Mouse (Mus musculus) heart, embryonic 11.5 days (tissue): ENCODE data around the gene Klf1. TPM values are rescaled to one million over a fixed set of nuclear protein-coding genes. Genes with fewer than 3 reads are reported as not detected.

Source experiments
- ATAC-seq: fragments of 200-750 bp; cut with Nextera tagmentation; replicated peaks from 2 replicates; pipeline ENCODE4 v1.8.0; 2017; ENCODE audit warnings: moderate library complexity; ENCODE audit not compliant: insufficient number of reproducible peaks, low FRiP score, low TSS enrichment
- H3K27ac ChIP-seq: fragments of 300-500 bp; sonication (generic); 2 replicates; pipeline ENCODE4 v1.5.1; 2014; ENCODE audit warnings: mild to moderate bottlenecking, low read depth, low read length
- H3K27me3 ChIP-seq: fragments of 300-500 bp; sonication (generic); 2 replicates; pipeline ENCODE4 v1.6.1; 2014; ENCODE audit warnings: mild to moderate bottlenecking, low read length, mixed read lengths; ENCODE audit not compliant: control insufficient read depth, insufficient read depth
- H3K36me3 ChIP-seq: fragments of 300-500 bp; sonication (generic); 2 replicates; pipeline ENCODE4 v1.6.1; 2014; ENCODE audit warnings: mild to moderate bottlenecking, low read length, moderate library complexity, mixed read lengths; ENCODE audit not compliant: control insufficient read depth, insufficient read depth
- H3K4me1 ChIP-seq: fragments of 300-500 bp; sonication (generic); 2 replicates; pipeline ENCODE4 v1.6.1; 2014; ENCODE audit warnings: low read length; ENCODE audit not compliant: control insufficient read depth, insufficient read depth
- H3K4me2 ChIP-seq: fragments of 300-500 bp; sonication (generic); 2 replicates; pipeline ENCODE4 v1.6.1; 2014; ENCODE audit warnings: mild to moderate bottlenecking, moderate library complexity
- H3K4me3 ChIP-seq: fragments of 300-500 bp; sonication (generic); 2 replicates; pipeline ENCODE4 v1.5.1; 2014; ENCODE audit warnings: low read depth, low read length
- H3K9ac ChIP-seq: fragments of 300-500 bp; sonication (generic); 2 replicates; pipeline ENCODE4 v1.6.1; 2014; ENCODE audit warnings: mild to moderate bottlenecking, low read depth, low read length, moderate library complexity
- H3K9me3 ChIP-seq: fragments of 300-500 bp; sonication (generic); replicated peaks from 2 replicates; pipeline ENCODE4 v1.6.1; 2016; ENCODE audit warnings: low read length; ENCODE audit not compliant: control insufficient read depth
- WGBS: fragments of 180-500 bp; shearing (Covaris S2); extraction: QIAGEN DNeasy Blood & Tissue Kit; methylation state at CpG from one replicate; pipeline ENCODE4 v1.1.7; 2014; ENCODE audit not compliant: insufficient replicate concordance; 5-methylcytosine and 5-hydroxymethylcytosine counted together
- polyA plus RNA-seq: library from polyadenylated mRNA; unstranded; fragments of >200 nt; fragmentation: Nextera tagmentation; extraction: Ambion mirVana; gene quantifications from 2 replicates; pipeline ENCODE4 v1.2.1, GENCODE M21; 2014

Klf1 gene
- polyA plus RNA-seq, 1 experiment from 2014 or later: 65.0 TPM

GRCm38 (mm10) chr8:84917781-84918180 is 16.1 kb downstream of the Klf1 start:
- H3K27me3 ChIP-seq: peaks cover 64% of the 10 kb centered on the region
- no peak overlapping the region for H3K9ac ChIP-seq
- H3K4me3 ChIP-seq: no peak overlapping the region
- no peaks in the 10 kb centered on the region for H3K9me3 ChIP-seq
- H3K36me3 ChIP-seq: no peaks in the 10 kb centered on the region
- no peak for ATAC-seq
- peaks cover under 1% of the 10 kb centered on the region for H3K4me1 ChIP-seq
- H3K4me2 ChIP-seq: no peak overlapping the region; the same call in 1 of the 2 replicates
- H3K27ac ChIP-seq: no peak overlapping the region
- 20% methylated on average over 20 of the region's 20 CpGs for WGBS

GRCm38 (mm10) chr8:84918646-84919045 is 16.9 kb downstream of the Klf1 start:
- Histone ChIP-seq H3K4me1 (no peaks in the 10 kb centered on the region), H3K36me3 (no peaks in the 10 kb centered on the region), H3K9me3 (no peaks in the 10 kb centered on the region), H3K4me3 (no peak overlapping the region), H3K9ac (no peak overlapping the region), H3K4me2 (no peak overlapping the region), H3K27ac (no peak overlapping the region), H3K27me3 (peaks cover 59% of the 10 kb centered on the region)
- WGBS: 81% methylated on average over 15 of the region's 15 CpGs
- ATAC-seq: no peak

- Histone ChIP-seq H3K4me2 (no peak overlapping the region), H3K9me3 (no peaks in the 10 kb centered on the region), H3K27me3 (peaks cover 47% of the 10 kb centered on the region), H3K4me1 (no peaks in the 10 kb centered on the region), H3K36me3 (no peaks in the 10 kb centered on the region), H3K4me3 (no peak overlapping the region), H3K27ac (no peak overlapping the region), H3K9ac (no peak overlapping the region)
- ATAC-seq: no peak
- 58% methylated on average over 2 of the region's 2 CpGs for WGBS
Measured at GRCm38 (mm10) chr8:84921596-84921995, 19.9 kb downstream of the Klf1 start.

GRCm38 (mm10) chr8:84925557-84925956 is 23.8 kb downstream of the Klf1 start:
- ATAC-seq: no peak
- peaks cover 4% of the 10 kb centered on the region; the same call in 1 of the 2 replicates for H3K4me1 ChIP-seq
- 70% methylated on average over 7 of the region's 7 CpGs for WGBS
- no peaks in the 10 kb centered on the region for H3K36me3 ChIP-seq
- H3K27ac ChIP-seq: no peak overlapping the region
- no peak overlapping the region for H3K4me2 ChIP-seq
- peaks cover 45% of the 10 kb centered on the region for H3K27me3 ChIP-seq
- no peaks in the 10 kb centered on the region for H3K9me3 ChIP-seq
- H3K9ac ChIP-seq: no peak overlapping the region
- H3K4me3 ChIP-seq: no peak overlapping the region

- no peak overlapping the region for H3K27ac ChIP-seq
- H3K9ac ChIP-seq: no peak overlapping the region
- H3K9me3 ChIP-seq: no peaks in the 10 kb centered on the region
- H3K4me3 ChIP-seq: no peak overlapping the region
- peaks cover 54% of the 10 kb centered on the region for H3K27me3 ChIP-seq
- no peaks in the 10 kb centered on the region for H3K36me3 ChIP-seq
- H3K4me2 ChIP-seq: no peak overlapping the region
- 62% methylated on average over 1 of the region's 1 CpGs for WGBS
- no peak for ATAC-seq
- peaks cover 4% of the 10 kb centered on the region; the same call in 1 of the 2 replicates for H3K4me1 ChIP-seq
Measured at GRCm38 (mm10) chr8:84927513-84927912, 25.8 kb downstream of the Klf1 start.

GRCm38 (mm10) chr8:84928456-84929306 is 27.0 kb downstream of the Klf1 start:
- Histone ChIP-seq H3K9ac (no peak overlapping the region), H3K4me1 (peaks cover 4% of the 10 kb centered on the region; the same call in 1 of the 2 replicates), H3K4me2 (peak overlapping the region; percentile 63), H3K36me3 (no peaks in the 10 kb centered on the region), H3K27ac (no peak overlapping the region), H3K27me3 (peaks cover 55% of the 10 kb centered on the region), H3K9me3 (no peaks in the 10 kb centered on the region), H3K4me3 (peak overlapping the region; percentile 35)
- ATAC-seq: no peak
- 5% methylated on average over 52 of the region's 52 CpGs for WGBS

GRCm38 (mm10) chr8:84930582-84930981 is 28.9 kb downstream of the Klf1 start:
- WGBS: 76% methylated on average over 13 of the region's 13 CpGs
- H3K4me2 ChIP-seq: no peak overlapping the region
- no peak overlapping the region for H3K9ac ChIP-seq
- no peaks in the 10 kb centered on the region for H3K9me3 ChIP-seq
- H3K4me3 ChIP-seq: no peak overlapping the region
- peaks cover 12% of the 10 kb centered on the region for H3K4me1 ChIP-seq
- no peaks in the 10 kb centered on the region for H3K36me3 ChIP-seq
- no peak overlapping the region for H3K27ac ChIP-seq
- no peak for ATAC-seq
- peaks cover 64% of the 10 kb centered on the region for H3K27me3 ChIP-seq

- Histone ChIP-seq H3K4me1 (peaks cover 21% of the 10 kb centered on the region), H3K4me3 (no peak overlapping the region), H3K36me3 (no peaks in the 10 kb centered on the region), H3K27me3 (peaks cover 85% of the 10 kb centered on the region), H3K4me2 (no peak overlapping the region), H3K9ac (no peak overlapping the region), H3K9me3 (no peaks in the 10 kb centered on the region), H3K27ac (no peak overlapping the region)
- 76% methylated on average over 16 of the region's 16 CpGs for WGBS
- no peak for ATAC-seq
Measured at GRCm38 (mm10) chr8:84933767-84934559, 32.2 kb downstream of the Klf1 start.
